Mouse (Mus musculus) thymus, postnatal 0 days (tissue): ENCODE measurements around the gene Kmt2c. TPM values are rescaled to one million over a fixed set of nuclear protein-coding genes. Genes with fewer than 3 reads are reported as not detected.
"Not testable (repeated sequence)": the region's sequence is repeated elsewhere in the genome, so short reads cannot be mapped to it uniquely, and the experiment has no call there.

Source experiments
- DNase-seq: peaks from one replicate; pipeline ENCODE4 v3.0.0-alpha.2; 2015; ENCODE audit warnings: low spot score
- polyA plus RNA-seq: library from polyadenylated mRNA; unstranded; fragments of >200 nt; fragmentation: Nextera tagmentation; extraction: Ambion mirVana; gene quantifications from 2 replicates; pipeline ENCODE4 v1.2.1, GENCODE M21; 2015

Gene Kmt2c
- polyA plus RNA-seq, 1 experiment from 2014 or later, result 21.4 TPM

- DNase-seq, result no peak
Observed at GRCm38 (mm10) chr5:25243101-25243500, 255.5 kb downstream of the Kmt2c start.

GRCm38 (mm10) chr5:25224377-25224776 is 274.2 kb downstream of the Kmt2c start:
- not testable (repeated sequence) for DNase-seq

GRCm38 (mm10) chr5:25222752-25223702 is 275.6 kb downstream of the Kmt2c start, which contains the start of gene E130116L18Rik:
E130116L18Rik (minus strand) TSS chr5:25223153.
- peak; percentile 88 for DNase-seq

Other genes with a start within 250 kb of the Kmt2c start
- 0.10 and 0.22 TPM in 2 replicates for gene Cct8l1, start 17.3 kb upstream of the Kmt2c start, polyA plus RNA-seq
- 5.1 and 5.6 TPM in 2 replicates for gene Xrcc2, start 207.0 kb upstream of the Kmt2c start, polyA plus RNA-seq